Mouse (Mus musculus) midbrain, embryonic 12.5 days (tissue): ENCODE results near the gene Ctcfl. TPM values are rescaled to one million over a fixed set of nuclear protein-coding genes. Genes with fewer than 3 reads are reported as not detected.

Source experiments
- ATAC-seq: fragments of 200-750 bp; cut with Nextera tagmentation; 2 replicates; pipeline ENCODE4 v1.8.0; 2017; ENCODE audit warnings: low read depth, moderate TSS enrichment, moderate library complexity; ENCODE audit not compliant: low FRiP score
- H3K27ac ChIP-seq: fragments of 300-500 bp; sonication (generic); replicated peaks from 2 replicates; pipeline ENCODE4 v1.5.1; 2016; ENCODE audit warnings: mild to moderate bottlenecking
- H3K27me3 ChIP-seq: fragments of 300-500 bp; sonication (generic); 2 replicates; pipeline ENCODE4 v1.6.1; 2016; ENCODE audit warnings: mild to moderate bottlenecking
- H3K36me3 ChIP-seq: fragments of 300-500 bp; sonication (generic); 2 replicates; pipeline ENCODE4 v1.6.1; 2016
- H3K4me1 ChIP-seq: fragments of 300-500 bp; sonication (generic); 2 replicates; pipeline ENCODE4 v1.6.1; 2016
- H3K4me2 ChIP-seq: fragments of 300-500 bp; sonication (generic); replicated peaks from 2 replicates; pipeline ENCODE4 v1.6.1; 2016; ENCODE audit warnings: mild to moderate bottlenecking, moderate library complexity
- H3K4me3 ChIP-seq: fragments of 300-500 bp; sonication (generic); 2 replicates; pipeline ENCODE4 v1.5.1; 2016; ENCODE audit warnings: mild to moderate bottlenecking
- H3K9ac ChIP-seq: fragments of 300-500 bp; sonication (generic); replicated peaks from 2 replicates; pipeline ENCODE4 v1.6.1; 2016; ENCODE audit warnings: mild to moderate bottlenecking, moderate library complexity
- H3K9me3 ChIP-seq: fragments of 300-500 bp; sonication (generic); 2 replicates; pipeline ENCODE4 v1.6.1; 2016; ENCODE audit warnings: mild to moderate bottlenecking
- WGBS: fragments of 180-500 bp; shearing (Covaris S2); methylation state at CpG from one replicate; pipeline ENCODE4 v1.1.7; 2016; 5-methylcytosine and 5-hydroxymethylcytosine counted together
- polyA plus RNA-seq: library from polyadenylated mRNA; unstranded; fragments of >200 nt; fragmentation: Nextera tagmentation; extraction: Ambion mirVana; gene quantifications from 2 replicates; pipeline ENCODE4 v1.2.1, GENCODE M21; 2016

Gene Ctcfl
- polyA plus RNA-seq, 1 experiment from 2014 or later = not detected

GRCm38 (mm10) chr2:173079766-173080549 is 39.4 kb downstream of the Ctcfl start:
- Histone ChIP-seq H3K27me3 (peaks cover 19% of the 10 kb centered on the region), H3K4me3 (no peak overlapping the region), H3K36me3 (no peaks in the 10 kb centered on the region), H3K9ac (no peak overlapping the region), H3K27ac (no peak overlapping the region), H3K9me3 (no peaks in the 10 kb centered on the region), H3K4me1 (0 out of 2 replicates have a peak, but pooled peaks cover 3% of the 10 kb centered on the region), H3K4me2 (no peak overlapping the region)
- no peak for ATAC-seq
- WGBS = 59% methylated on average over 10 of the region's 10 CpGs

DNA sequence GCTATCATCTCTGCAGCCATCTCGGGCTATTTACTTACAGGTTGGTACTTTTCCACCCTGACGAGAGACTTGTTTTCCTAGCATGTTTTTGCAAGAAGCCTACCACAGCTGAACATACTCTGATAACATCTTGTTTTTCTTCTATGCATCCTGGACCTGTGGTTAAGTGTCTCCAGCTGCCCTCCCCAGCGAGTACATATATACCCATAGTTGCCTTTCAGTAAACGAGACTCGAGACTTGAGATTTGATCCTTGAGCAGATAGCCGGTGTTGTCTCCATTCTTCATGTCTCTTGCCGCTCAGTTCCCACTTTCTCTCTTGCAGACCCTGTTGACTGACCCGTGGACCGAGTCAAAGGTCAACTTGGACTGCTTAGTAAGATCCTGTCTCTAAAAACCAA is 42.4 kb downstream of the Ctcfl start:
- Histone ChIP-seq H3K4me2 (no peak overlapping the region), H3K4me1 (no peaks in the 10 kb centered on the region), H3K9me3 (no peaks in the 10 kb centered on the region), H3K9ac (no peak overlapping the region), H3K36me3 (no peaks in the 10 kb centered on the region), H3K4me3 (no peak overlapping the region), H3K27me3 (peaks cover 13% of the 10 kb centered on the region), H3K27ac (no peak overlapping the region)
- 83% methylated on average over 9 of the region's 9 CpGs for WGBS
- no peak for ATAC-seq

DNA sequence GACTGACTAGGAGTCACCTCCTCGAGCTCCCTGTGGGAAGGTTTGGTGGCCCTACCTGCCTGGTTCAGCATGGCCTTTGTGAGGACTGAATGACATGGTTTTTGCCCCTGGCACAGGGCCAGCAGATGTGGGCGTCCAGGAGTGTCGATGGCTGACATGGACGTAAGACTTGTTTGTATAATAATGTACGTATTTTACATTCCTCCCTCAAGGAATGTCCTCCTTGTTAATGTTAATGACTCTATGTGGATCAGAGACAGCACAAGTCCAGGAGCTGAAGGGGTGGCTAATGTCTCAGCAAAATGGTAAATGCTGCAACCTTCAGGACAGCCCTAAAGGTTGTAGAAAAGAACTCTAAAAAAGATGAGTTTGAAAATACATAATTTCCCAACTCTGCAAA is 45.7 kb downstream of the Ctcfl start:
- Histone ChIP-seq H3K9me3 (0 out of 2 replicates have a peak, but pooled peaks cover under 1% of the 10 kb centered on the region), H3K4me1 (no peaks in the 10 kb centered on the region), H3K4me2 (no peak overlapping the region), H3K9ac (no peak overlapping the region), H3K27ac (no peak overlapping the region), H3K36me3 (no peaks in the 10 kb centered on the region), H3K4me3 (no peak overlapping the region), H3K27me3 (no peaks in the 10 kb centered on the region)
- no peak for ATAC-seq
- WGBS = 81% methylated on average over 5 of the region's 5 CpGs

- H3K4me3 ChIP-seq = no peak overlapping the region
- H3K9ac ChIP-seq = no peak overlapping the region
- no peak for ATAC-seq
- no peak overlapping the region for H3K4me2 ChIP-seq
- H3K9me3 ChIP-seq = 0 out of 2 replicates have a peak, but pooled peaks cover 5% of the 10 kb centered on the region
- H3K27me3 ChIP-seq = no peaks in the 10 kb centered on the region
- H3K36me3 ChIP-seq = no peaks in the 10 kb centered on the region
- WGBS = 88% methylated on average over 7 of the region's 7 CpGs
- H3K27ac ChIP-seq = no peak overlapping the region
- H3K4me1 ChIP-seq = no peaks in the 10 kb centered on the region
These were observed 46.4 kb downstream of the Ctcfl start for GRCm38 (mm10) chr2:173072948-173073347.

- 0 out of 2 replicates have a peak, but pooled peaks cover 2% of the 10 kb centered on the region for H3K4me1 ChIP-seq
- no peak overlapping the region for H3K27ac ChIP-seq
- 95% methylated on average over 2 of the region's 2 CpGs for WGBS
- no peak overlapping the region for H3K4me3 ChIP-seq
- H3K27me3 ChIP-seq = no peaks in the 10 kb centered on the region
- H3K9me3 ChIP-seq = 0 out of 2 replicates have a peak, but pooled peaks cover 5% of the 10 kb centered on the region
- no peak for ATAC-seq
- H3K9ac ChIP-seq = no peak overlapping the region
- no peaks in the 10 kb centered on the region for H3K36me3 ChIP-seq
- H3K4me2 ChIP-seq = no peak overlapping the region
These were observed 54.5 kb downstream of the Ctcfl start for GRCm38 (mm10) chr2:173064864-173065263.

DNA sequence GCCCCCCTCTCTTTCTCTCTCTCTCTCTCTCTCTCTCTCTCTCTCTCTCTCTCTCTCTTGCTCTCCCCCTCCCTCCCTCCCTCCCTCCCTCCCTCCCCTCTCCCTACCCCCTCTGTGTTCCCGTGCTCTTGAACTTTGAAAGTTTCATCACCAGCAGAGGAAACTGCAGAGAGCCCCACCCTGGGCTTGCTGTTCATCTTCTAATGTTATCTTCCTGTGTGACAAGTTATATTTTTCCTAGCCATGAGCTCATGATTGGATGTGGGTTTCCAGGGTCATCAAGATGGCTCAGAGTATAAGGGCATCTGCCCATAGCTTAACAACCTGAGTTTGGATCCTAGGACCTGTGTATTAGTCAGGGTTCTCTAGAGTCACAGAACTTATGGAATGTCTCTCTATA is 56.1 kb downstream of the Ctcfl start:
- Histone ChIP-seq H3K9ac (no peak overlapping the region), H3K27ac (no peak overlapping the region), H3K27me3 (no peaks in the 10 kb centered on the region), H3K4me1 (peaks cover 8% of the 10 kb centered on the region; the same call in 1 of the 2 replicates), H3K9me3 (0 out of 2 replicates have a peak, but pooled peaks cover under 1% of the 10 kb centered on the region), H3K36me3 (no peaks in the 10 kb centered on the region), H3K4me3 (no peak overlapping the region), H3K4me2 (no peak overlapping the region)
- no peak for ATAC-seq
- WGBS = 78% methylated on average over 1 of the region's 1 CpGs

- H3K4me2 ChIP-seq = no peak overlapping the region
These were observed 57.6 kb downstream of the Ctcfl start for GRCm38 (mm10) chr2:173061443-173062351.

DNA sequence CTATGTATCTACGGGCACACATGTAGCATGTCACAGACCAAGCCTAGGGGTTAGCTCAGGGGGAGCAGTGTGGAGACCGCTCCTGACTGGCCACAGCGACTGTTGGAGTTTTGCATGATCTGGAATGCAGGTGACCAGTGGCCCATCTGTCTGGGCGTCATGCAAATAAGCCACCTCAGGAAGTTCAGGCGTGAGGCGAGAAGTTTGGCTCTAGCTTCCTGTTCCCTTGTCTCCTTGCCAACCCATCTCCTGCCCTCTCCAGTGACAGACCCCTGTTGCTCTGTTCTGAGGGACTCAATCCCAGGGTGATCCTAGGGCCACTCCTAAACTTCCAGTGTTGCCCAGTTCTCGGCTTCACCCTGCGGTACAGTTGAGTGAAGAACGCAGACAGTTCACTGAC is 58.9 kb downstream of the Ctcfl start:
- H3K36me3 ChIP-seq = no peaks in the 10 kb centered on the region
- no peak overlapping the region for H3K9ac ChIP-seq
- no peak overlapping the region for H3K4me2 ChIP-seq
- H3K27ac ChIP-seq = no peak overlapping the region
- H3K4me3 ChIP-seq = no peak overlapping the region
- peaks cover 11% of the 10 kb centered on the region; the same call in 1 of the 2 replicates for H3K4me1 ChIP-seq
- no peaks in the 10 kb centered on the region for H3K9me3 ChIP-seq
- 90% methylated on average over 9 of the region's 9 CpGs for WGBS
- ATAC-seq = no peak
- no peaks in the 10 kb centered on the region for H3K27me3 ChIP-seq

More at GRCm38 (mm10) chr2:173061443-173062351, 57.6 kb downstream of the Ctcfl start:
- Histone ChIP-seq H3K4me1 (peaks cover 11% of the 10 kb centered on the region; the same call in 1 of the 2 replicates), H3K27me3 (no peaks in the 10 kb centered on the region), H3K36me3 (no peaks in the 10 kb centered on the region), H3K9me3 (no peaks in the 10 kb centered on the region), H3K27ac (no peak overlapping the region), H3K4me3 (no peak overlapping the region), H3K9ac (no peak overlapping the region)
- 80% methylated on average over 15 of the region's 15 CpGs for WGBS
- no peak for ATAC-seq

- no peak overlapping the region for H3K4me2 ChIP-seq
- H3K9me3 ChIP-seq = no peaks in the 10 kb centered on the region
- H3K4me1 ChIP-seq = peaks cover 11% of the 10 kb centered on the region; the same call in 1 of the 2 replicates
- H3K4me3 ChIP-seq = no peak overlapping the region
- no peak for ATAC-seq
- H3K9ac ChIP-seq = no peak overlapping the region
- no peak overlapping the region for H3K27ac ChIP-seq
- no peaks in the 10 kb centered on the region for H3K27me3 ChIP-seq
- H3K36me3 ChIP-seq = no peaks in the 10 kb centered on the region
- 36% methylated on average over 11 of the region's 11 CpGs for WGBS
These were observed 61.1 kb downstream of the Ctcfl start for GRCm38 (mm10) chr2:173058263-173058662.

DNA sequence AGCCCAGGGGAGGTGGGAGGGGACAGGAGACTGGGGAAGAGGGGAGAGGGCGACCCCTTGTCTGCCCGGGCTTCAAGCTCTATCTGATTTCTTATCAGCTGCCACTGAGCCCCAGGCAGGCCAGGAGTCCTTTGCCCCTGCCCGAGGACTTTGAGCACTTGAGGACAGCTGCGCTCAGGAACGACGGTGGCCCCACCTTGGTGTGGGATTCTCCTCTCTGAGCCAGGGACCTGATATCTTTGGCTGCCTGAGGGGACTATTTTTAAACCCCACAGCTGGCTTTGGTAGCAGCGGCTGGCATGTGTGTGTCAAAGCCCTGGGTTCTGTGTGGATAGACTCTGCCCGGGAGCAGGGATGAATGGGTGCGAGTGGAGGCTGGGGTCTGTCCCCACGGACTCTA is 61.7 kb downstream of the Ctcfl start:
- H3K27ac ChIP-seq = no peak overlapping the region
- no peaks in the 10 kb centered on the region for H3K27me3 ChIP-seq
- ATAC-seq = no peak
- H3K9ac ChIP-seq = no peak overlapping the region
- H3K4me2 ChIP-seq = no peak overlapping the region
- peaks cover 11% of the 10 kb centered on the region; the same call in 1 of the 2 replicates for H3K4me1 ChIP-seq
- no peak overlapping the region for H3K4me3 ChIP-seq
- no peaks in the 10 kb centered on the region for H3K36me3 ChIP-seq
- 73% methylated on average over 10 of the region's 10 CpGs for WGBS
- H3K9me3 ChIP-seq = no peaks in the 10 kb centered on the region

DNA sequence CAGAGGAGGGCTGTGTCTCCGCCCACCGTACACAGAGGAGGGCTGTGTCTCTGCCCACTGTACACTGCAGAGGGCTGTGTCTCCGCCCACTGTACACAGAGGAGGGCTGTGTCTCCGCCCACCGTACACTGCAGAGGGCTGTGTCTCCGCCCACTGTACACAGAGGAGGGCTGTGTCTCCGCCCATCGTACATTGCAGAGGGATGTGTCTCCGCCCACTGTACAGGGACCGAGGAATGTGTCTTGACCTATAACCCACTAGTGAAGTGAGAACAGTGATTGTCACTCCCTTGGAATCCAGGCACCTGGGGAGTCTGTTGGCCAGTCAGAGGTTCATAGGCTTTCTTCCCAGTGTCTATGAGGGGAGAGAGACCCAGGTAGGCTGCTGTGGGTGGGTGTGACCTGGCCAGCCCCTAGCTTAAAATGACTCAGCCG is 62.4 kb downstream of the Ctcfl start:
- Histone ChIP-seq H3K27me3 (no peaks in the 10 kb centered on the region), H3K9me3 (no peaks in the 10 kb centered on the region), H3K4me1 (peaks cover 10% of the 10 kb centered on the region; the same call in 1 of the 2 replicates), H3K4me2 (no peak overlapping the region), H3K4me3 (no peak overlapping the region), H3K27ac (no peak overlapping the region), H3K36me3 (no peaks in the 10 kb centered on the region), H3K9ac (no peak overlapping the region)
- 85% methylated on average over 11 of the region's 11 CpGs for WGBS
- ATAC-seq = no peak
